Mouse (Mus musculus) embryonic fibroblast, embryonic 13.5 days (primary cell): ENCODE data around the gene B9d2.

Experiments
- CTCF ChIP-seq: IDR thresholded peaks from 2 replicates; pipeline ENCODE4 v1.5.1; 2011; ENCODE audit warnings: mild to moderate bottlenecking, control low read depth, low read length, moderate library complexity, borderline replicate concordance; ENCODE audit not compliant: insufficient read depth
- POLR2A ChIP-seq: IDR thresholded peaks from 2 replicates; pipeline ENCODE4 v1.6.1; 2011; ENCODE audit warnings: low read depth, mild to moderate bottlenecking, control low read depth, low read length, moderate library complexity

- TF ChIP-seq CTCF: no peak
- no peak for TF ChIP-seq POLR2A
Measured at GRCm38 (mm10) chr7:25652244-25652759, 28.3 kb upstream of the B9d2 start.
